Mouse (Mus musculus) ZHBTc4 (cell line): Measurements from ENCODE around the gene Pum1.

ENCODE experiments used
- DNase-seq: peaks from one replicate; pipeline ENCODE4 v3.0.0-alpha.2; 2011; ENCODE audit warnings: low read depth, low spot score

The Pum1 gene

DNA sequence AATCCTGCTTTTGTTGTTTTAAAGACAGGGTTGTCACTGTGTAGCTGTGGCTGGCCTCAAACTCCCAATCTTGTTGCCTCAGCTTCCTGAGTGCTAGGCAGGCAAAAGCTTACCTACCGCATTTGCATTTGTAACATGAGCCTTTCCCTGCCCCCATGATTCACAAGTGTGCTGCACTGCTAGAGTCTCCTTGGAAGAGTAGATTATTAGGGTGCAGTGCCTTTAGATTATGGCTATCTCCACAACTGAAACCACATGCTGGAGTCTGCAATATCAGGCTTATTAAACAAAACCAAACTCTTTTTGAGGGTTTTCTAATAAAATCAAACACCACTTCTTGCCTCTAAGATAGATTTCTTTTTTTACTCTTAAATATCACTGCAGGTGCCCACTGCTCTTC is 59.5 kb downstream of the Pum1 start:
- DNase-seq = peak; percentile 42

DNA sequence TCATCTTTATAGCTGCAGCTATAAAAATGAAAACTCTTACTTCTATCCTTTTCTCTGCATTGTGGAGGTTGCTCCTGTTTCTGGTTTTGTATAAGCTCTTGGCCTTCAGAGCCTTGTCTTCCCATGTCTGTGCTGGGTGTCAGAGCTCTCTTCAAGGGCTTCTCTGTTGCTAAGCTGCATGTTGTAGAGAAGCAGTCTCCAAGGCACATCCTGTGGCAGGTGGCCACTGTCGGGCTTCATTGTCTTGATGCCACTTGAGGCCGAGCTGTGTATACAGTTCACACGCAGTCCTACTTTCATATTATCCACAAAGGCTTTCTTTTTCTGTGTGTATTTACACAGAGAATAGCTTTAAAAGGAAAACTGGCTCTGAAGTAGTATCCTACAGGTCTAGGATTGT is 63.0 kb downstream of the Pum1 start:
- DNase-seq = no peak

DNA sequence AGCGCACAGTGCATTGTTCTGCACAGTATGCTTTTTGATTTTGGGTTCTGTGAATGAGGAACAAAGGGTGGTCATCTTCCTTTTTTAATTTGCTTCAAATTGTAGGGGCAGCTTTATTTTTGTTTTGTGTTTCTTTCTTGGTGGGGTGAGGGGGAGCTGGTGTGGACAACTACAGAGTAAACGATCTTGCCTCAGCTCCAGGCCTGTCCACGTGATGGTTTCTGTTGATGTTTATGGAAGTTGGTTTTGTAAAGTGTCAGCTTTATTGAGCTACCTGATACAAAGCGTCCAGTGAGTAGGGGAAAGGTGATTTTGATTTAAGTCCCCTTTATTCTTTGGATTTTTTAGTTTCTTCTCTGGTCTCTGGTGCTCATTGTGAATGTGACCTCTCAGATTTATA is 72.8 kb downstream of the Pum1 start:
- no peak for DNase-seq

DNA sequence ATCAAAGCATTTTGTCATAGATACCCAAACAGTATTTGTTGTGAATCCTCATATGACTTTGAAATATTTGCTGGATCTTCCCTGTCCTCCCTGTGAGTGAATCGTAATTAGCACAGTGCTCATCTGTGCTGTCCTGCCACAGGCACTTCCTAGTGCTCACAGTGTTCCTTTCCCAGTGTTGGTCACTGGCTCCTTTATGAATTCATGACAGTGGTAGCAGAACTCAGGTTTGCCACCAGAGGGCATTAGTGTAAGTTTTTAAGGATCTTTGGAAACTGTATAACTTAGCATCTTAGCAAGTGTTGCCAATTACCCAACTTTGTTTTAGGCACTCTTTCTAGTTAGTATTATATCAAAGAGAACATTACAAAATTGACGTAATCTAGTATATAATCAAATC is 75.4 kb downstream of the Pum1 start:
- peak; percentile 79 for DNase-seq

DNA sequence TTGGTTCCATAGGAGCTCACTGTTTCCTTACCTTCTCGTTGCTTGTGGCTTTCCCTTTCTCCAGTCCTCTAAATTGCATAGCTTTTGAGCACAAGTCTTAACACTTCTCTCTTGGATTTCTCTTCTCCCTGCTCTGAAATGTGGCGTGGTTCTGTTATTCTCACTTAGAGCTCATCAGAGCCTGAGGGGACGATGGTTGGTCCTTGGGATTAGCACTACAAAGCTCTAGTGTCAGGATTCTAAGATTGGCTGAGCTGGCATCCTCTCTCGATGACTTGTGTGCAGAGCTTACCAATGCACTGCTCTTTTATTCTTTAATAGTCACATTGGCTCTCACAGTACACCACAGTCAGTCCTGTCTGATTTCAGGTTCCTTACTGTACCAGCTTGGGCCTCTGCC is 80.9 kb downstream of the Pum1 start:
- DNase-seq = no peak

DNA sequence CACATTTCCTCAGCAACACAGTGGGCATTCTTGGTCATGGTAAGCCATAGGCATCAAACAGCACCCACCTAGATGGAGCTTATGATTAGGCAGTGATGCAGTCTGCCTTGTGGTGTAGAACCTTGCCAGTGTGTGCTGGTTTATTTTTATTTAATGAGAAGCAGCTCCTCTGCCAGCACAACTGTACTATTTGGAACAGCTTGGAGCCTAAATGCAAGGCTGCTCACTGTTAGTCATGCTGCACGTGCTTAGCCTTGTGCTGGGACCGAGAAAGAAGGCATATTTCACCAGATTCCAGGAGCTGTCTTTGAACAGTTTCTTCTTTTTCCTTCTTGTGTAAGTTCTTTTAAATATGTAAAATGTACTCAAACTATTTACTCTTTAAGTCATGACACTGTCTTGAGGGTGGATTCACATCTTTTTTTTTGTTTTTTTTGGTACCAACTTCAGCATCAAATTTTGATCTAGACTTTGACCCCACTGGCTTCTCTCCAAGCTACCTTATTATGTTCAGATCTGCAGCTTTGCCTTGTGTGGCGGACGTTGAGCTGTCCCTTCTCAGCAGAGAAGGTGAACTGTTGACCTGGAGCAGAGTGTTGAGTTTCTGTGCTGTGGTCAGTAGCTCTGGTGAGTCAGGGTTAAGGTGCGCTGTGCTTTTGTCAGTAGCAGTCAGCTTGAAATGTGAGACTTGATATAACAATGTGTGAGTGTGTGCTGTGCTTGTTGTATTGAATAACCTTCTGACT is 82.6 kb downstream of the Pum1 start:
- no peak for DNase-seq

DNA sequence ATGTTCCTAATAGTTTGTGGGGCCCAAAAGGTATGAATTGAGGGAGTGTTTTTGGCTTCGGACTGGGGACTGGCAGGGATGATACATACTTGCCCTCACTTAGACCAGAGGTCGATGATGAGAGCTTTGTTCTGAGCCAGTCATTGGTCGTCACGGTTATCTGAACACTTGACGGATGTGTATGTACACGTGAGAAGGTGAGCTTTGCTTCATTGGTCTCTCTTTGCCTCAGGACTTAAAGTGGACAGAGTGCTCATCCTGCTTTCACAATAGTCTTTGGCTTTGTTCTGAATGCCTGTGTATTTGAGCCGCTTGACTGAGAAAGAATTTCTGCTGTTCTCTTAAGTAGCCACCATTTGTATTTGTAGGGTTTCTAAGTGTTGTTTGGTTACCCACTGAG is 86.4 kb downstream of the Pum1 start:
- peak; percentile 46 for DNase-seq

DNA sequence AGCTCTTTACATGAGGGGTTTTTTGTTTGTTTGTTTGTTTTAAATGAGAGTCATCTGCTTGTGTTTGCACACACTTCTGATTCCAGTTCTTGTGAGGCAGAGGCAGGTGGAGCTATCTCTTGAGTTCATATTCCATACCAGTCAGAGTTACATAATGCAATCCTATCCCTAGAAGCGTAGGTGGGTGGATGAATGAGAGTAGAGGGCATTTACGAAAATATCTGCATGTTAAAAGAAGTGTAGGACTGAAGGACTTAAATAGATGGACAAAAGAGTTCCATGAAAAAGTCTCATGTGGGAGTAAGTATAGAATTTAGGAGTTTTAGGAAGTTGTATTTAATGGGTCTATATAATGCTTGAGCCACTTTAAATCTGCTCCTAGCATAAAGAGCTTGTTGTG is 88.8 kb downstream of the Pum1 start:
- no peak for DNase-seq

DNA sequence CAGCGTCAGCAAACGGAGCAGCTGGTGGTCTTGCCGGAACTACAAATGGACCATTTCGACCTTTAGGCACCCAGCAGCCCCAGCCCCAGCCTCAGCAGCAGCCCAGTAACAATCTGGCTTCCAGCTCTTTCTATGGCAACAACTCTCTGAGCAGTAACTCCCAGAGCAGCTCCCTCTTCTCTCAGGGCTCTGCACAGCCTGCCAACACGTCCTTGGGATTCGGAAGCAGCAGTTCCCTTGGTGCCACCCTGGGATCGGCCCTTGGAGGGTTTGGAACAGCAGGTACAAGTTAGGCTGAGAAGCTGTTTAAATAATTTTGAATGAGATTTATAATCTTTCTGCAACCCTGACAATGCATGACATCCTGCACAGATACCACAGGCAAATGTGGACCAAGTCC is 89.5 kb downstream of the Pum1 start:
- DNase-seq = no peak

DNA sequence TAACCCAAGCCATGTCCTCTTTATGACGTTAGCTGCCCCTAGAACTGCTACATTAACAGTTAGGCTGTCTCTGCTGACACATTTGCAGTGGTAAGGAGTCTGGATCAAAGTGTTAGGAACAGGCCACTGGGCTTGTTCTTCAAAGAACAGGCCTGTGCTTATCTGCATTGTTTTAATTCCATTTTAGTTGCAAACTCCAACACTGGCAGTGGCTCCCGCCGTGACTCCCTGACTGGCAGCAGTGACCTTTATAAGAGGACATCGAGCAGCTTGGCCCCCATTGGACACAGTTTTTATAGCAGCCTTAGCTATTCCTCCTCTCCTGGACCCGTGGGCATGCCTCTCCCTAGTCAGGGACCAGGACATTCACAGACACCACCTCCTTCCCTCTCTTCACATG is 90.6 kb downstream of the Pum1 start:
- DNase-seq = no peak

DNA sequence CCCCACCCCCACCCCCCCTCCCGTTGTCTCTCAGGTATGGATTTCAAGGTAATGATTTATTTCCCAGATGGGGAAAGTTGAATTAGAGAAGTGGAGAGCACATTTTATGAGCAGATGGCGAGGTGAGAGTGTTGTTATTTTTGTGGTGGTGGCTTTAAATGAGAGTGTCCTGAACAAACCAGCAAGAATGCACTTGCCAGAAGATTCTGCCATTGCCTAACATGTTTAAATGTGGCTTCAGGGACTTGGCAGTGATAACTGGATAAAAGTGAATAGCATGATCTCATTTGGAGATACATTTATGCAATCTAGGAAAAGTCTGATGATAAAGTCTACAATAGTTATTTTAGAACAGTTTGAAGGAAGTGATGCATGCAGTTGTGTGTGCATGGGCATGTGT is 91.7 kb downstream of the Pum1 start:
- DNase-seq = no peak

DNA sequence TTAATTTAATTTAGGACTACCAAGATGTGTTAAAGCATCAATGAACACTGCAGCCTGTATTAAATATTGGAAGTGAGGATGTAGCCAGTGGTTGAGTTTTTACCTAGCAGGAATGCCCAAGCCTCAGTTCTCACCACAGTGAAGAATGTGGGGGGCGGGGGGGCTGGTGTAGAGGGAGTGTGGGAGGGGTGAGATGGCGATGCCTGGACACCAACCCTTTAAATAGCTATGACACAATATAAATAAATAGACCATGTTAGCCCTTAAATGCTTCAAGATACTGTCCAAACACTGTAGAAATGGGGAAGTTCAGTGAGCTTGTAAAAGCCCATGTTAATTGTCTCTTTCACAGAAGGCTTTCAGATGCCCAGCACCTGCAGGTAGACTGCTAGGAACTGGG is 96.8 kb downstream of the Pum1 start:
- DNase-seq = no peak

DNA sequence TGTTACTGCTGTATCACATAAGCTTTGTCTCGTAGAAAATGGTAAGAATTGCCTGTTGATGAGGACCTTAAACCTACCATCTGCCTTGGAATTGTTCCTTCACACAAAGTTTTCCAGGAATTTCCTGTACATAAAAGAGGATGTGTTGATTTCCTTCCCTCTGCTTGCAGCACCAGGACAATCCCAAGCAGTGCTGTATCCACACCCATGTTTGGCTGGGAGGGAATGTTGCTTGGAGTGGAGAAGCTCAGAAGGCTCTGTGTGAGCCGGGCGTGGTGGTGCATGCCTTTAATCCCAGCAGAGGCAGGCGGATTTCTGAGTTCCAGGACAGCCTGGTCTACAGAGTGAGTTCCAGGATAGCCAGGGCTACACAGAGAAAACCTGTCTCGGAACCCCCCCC is 98.7 kb downstream of the Pum1 start:
- peak; percentile 59 for DNase-seq

DNA sequence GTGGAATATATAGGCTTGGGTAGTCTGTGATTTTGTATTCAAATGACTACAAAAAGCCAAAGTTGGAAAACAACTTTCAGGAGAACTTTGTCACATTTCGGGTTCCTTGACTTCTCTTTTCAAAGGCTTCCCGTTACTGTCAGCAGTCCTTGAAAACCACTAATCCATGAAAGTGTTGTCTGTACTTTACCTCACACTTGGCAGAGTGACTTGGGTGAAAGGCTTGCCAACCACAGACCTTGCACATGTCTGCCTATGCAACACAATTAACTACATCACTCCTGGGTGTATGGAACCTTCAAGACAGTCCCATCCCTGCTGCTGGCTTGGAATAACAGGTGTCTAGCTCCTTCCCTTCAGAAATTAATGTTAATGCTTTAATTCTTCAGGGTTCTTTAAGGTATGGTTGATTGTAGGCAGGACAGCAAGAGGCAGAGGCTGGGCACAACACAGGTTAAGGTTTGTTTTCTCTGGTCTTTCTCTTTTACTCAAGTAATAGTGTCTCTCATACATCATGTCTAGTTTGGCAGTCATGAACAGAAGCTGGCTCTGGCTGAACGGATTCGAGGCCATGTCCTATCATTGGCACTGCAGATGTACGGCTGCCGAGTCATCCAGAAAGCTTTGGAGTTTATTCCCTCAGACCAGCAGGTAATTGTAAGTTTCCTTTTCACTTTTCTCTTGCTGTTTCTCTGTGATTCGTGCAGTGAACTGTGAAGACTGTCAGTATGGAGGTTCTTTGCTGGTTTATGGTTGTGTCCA is 102.5 kb downstream of the Pum1 start:
- DNase-seq = no peak

DNA sequence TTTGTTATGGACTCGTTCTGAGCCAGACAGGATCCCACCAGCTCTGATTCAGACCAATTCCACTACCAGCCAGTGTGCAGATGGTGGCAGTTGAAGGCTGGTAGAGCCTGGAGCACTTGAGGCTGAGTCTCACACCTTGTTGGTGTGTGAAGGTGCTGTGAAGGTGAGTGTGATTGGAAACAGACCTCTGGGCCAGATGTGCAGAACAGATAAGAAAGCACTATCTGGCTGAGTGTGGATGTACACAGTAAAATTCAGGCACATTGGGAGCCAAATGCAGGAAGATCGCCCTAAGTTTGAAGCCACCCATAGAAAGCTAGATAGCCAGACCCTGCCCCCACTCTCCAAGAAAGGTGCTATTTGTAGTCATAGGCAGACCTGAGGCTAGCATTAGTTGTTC is 103.3 kb downstream of the Pum1 start:
- no peak for DNase-seq

DNA sequence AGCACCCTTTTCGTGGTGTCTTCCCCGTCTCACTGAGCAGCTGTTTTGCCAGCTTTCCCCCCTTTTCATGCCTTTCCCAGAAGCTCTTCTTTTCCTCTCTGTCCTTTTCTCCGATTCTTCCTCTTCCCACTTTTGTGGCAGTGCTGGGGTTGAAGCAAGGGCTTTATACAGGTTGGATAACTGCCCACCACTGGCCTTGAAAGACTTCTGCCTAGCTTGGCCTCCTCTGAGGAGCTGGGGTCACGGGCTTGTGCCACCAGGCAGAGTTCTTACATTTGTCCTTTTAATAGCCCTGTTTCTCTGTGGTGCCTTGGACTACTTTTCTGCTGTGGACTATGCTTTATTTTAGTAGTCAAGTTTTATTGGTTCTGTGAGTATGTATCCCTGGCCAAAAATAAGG is 103.8 kb downstream of the Pum1 start:
- no peak for DNase-seq

DNA sequence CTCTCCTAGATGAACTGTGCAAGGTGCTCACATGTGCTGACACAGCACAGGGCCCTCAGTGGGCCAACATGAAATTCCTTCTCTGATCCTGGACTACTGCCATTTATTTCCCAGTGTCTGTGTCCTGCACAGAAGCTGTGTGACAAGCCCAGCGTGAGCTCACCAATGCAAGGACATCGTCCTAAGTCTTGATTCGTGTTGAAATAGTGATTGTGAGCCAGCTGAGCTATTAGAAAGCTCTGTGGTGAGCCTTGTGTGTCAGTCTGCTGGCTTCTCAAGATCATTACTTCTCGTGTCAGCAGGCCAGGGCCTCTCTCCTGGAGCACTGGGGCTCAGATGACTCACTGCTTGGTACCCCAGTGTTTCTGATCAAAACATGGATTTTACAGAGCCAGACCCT is 110.8 kb downstream of the Pum1 start:
- no peak for DNase-seq

DNA sequence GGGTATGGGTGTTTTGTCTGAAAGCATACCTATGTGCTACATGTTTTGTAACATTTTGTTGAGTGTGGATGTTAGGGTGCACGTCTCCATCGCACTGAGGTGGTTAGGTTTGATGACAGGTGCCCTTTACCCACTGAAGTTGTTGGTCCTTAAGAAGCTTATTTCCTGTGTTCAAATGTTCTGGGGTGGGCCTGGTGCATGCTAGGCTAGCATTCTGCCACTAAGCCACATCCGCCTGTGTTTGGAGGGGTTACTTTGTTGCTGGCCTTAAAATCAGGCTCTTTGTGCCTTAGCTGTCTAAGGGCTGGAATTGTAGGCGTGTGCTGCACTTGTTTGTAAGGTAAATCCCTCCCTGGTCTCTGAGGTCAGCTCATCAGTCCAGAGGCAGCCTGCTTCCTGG is 111.7 kb downstream of the Pum1 start:
- no peak for DNase-seq

DNA sequence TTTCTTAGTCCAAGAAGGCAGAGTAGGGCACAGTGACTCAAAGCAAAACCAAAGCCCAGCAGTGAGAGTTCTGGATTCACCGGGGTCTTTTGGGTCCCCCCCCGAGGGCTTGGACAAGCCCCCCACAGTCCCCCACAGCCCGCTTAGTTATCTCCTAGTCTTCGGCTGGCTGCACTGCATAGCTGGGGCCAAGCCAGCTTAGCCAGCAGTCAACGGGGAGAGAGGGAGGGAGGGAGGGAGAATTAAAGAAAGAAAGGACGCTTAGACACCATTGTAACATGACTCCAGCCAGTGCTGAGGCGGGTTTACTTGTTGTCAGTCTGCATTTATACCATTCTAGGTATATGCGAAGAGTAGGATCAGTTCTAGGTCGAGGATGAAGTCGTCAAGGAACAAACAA is 114.5 kb downstream of the Pum1 start:
- DNase-seq = no peak

DNA sequence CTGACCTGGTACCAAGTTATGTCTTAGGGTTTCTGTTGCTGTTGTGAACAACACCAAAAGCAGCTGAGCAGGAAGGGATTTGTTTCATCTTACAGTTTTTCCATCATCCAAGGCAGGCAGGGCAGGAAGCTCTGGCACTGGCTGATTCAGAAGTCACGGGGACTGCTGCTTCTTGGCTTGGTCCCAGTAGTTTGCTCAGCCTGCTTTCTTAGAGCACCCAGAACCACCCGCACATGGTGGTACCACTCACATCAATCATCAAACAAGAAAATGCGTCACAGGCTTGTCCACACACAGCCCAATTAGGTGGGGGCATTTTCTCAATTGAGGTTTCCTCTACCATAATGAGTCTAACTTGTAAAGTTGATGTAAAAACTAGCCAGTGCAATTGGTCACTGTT is 115.9 kb downstream of the Pum1 start:
- DNase-seq = no peak

DNA sequence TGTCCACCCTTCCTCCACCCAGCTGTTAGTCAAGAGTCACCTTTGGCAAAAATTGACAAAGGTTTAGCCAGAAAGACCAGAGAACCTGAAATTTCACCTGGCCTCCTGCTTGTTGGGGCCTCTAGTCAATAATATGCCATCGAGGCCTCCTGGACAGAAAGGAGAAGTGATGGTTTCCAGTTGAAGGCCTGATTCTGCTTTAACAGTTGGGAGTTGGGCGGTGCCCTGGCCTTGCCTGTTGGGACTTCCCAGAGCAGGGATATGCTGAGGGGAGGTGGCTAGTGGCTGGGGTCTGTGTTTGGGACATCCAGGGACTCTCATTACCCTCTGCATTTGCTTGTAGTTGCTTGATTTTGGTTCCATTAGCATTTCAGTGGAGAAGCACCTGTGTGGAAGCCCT is 119.4 kb downstream of the Pum1 start:
- DNase-seq = peak; percentile 37

DNA sequence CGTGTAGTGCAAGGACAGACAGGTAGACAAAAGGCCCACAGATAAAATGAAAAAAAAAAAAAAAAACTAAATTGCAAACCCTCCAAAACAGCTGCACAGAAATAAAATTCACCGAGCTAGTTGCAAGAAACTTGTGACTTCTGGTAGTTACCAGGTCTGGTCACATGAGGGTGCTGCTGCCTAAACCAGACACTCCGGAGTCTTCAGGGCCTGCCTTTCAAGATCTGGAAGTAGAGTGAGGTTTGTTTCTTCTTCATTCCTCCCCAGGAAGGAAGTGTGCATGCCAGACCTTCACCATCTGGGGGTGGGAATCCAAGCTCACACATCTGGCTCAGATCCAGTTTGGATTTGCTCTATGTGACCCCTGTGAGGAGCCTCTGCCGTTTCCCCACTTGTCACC is 121.6 kb downstream of the Pum1 start:
- peak; percentile 75 for DNase-seq

DNA sequence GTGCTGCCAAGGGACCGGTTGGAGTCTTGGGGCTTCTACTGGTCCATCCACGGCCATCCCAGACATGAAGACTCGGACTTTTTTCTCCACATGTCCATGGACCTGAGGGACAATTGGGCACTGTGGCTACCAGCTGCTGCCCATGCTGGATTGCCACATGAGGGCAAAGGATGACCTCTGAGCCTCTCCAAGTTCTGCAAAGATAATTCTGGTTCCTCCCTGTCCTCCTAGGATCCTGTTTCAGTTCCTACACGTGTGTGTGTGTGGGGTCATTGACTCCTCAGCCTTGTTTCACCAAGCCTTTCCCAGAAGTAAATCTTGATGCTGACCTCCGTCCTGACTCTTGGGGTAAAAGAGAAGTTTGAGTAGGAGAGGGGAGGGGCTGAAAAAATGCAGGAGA is 124.4 kb downstream of the Pum1 start:
- DNase-seq = no peak

DNA sequence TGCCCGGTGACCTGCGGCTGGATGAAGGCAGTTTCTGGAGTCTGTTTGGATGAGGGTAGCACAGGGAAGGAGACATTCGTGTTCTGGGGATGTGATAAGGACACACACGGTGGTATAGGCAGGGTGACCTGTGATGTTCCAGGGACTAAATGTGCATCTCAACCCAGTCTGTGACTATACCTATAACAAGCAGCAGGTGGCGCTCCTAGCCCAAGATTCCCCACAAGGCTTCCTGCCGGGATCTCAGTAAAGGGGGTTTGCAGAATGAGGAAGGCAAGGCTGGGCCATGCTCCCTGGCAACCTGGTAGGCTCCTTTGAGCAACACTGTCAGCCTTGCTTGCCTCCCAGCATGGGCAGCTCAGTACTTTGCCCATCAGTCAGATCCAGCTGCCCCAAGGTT is 127.1 kb downstream of the Pum1 start:
- peak; percentile 91 for DNase-seq
